Comparison of ENCODE assay signal across 31 mouse cellular contexts in genomic region chr4:115743096-115743495, GRCm38 (mm10). TPM values are rescaled to one million over a fixed set of nuclear protein-coding genes. Genes with fewer than 3 reads are reported as not detected.
A peak's percentile ranks its signal among the peaks of the same experiment; 100 is the strongest.
DNase-seq lines count a peak whose midpoint lies in the region; ATAC-seq and TF ChIP-seq lines count a peak whose summit lies in the region.
"Had no signal": no experiment of that assay in that cellular context is flagged by ENCODE, and none has a peak within 500 bp of the region (broad histone marks: within the 10 kb centered on the region; RNA-seq: fewer than 3 reads in every experiment).

No protein-coding gene starts in this region.

- H3K4me1 ChIP-seq in intestine, embryonic 16.5 days (ENCODE audit: control insufficient read depth, insufficient read depth, low read length), result peaks cover 7% of the 10 kb centered on the region
- peaks cover 7% of the 10 kb centered on the region for H3K4me1 ChIP-seq in intestine, embryonic 15.5 days (replicated peaks)
- H3K4me1 ChIP-seq in small intestine, adult 2 months (ENCODE audit: control insufficient read depth, insufficient read depth, insufficient read length, low read length), result peaks cover 7% of the 10 kb centered on the region

- H3K4me2 ChIP-seq in intestine, embryonic 16.5 days (ENCODE audit: low read depth, low read length), result no peak overlapping the region
- H3K4me2 ChIP-seq in intestine, embryonic 15.5 days (replicated peaks), result no peak overlapping the region
- H3K4me2 ChIP-seq: heart, embryonic 15.5 days; hindbrain, embryonic 12.5 days; kidney, embryonic 15.5 days; liver, embryonic 12.5 days had no signal

- TF ChIP-seq POLR2A in small intestine, adult 2 months (IDR thresholded peaks at IDR 0.05; ENCODE audit: low read depth, low read length), result no peak

- DNase-seq in adrenal gland, adult (ENCODE audit: inconsistent age in 2 of 2, low spot score in 1 of 2), result peak; percentile 29 to 68
- DNase-seq in adrenal gland, postnatal 4 days (ENCODE audit: low spot score in 2 of 2), result no peak
- DNase-seq in adrenal gland, postnatal 25 days, result peak; percentile 2
- no peak for DNase-seq in neural tube, embryonic 10.5 days (ENCODE audit: extremely low spot score, low spot score)
- DNase-seq in thymus, adult 18-20 months, result no peak
- DNase-seq: cerebellum, adult 11-12 months; cerebellum, postnatal 10 days; forebrain, postnatal 0 days; gastrocnemius, postnatal 10 days; kidney, adult 18-20 months; kidney, postnatal 36 days; left cerebral cortex, postnatal 4 days; liver, postnatal 0 days; midbrain, embryonic 14.5 days; right cerebral cortex, postnatal 4 days; thymus, postnatal 25 days had no signal

- no peak for TF ChIP-seq CTCF in small intestine, adult 2 months (IDR thresholded peaks at IDR 0.05; ENCODE audit: extremely low read depth, insufficient read length, insufficient replicate concordance, low read depth, low read length)

- no peak overlapping the region for H3K4me3 ChIP-seq in intestine, embryonic 16.5 days (ENCODE audit: low read length)
- no peak overlapping the region for H3K4me3 ChIP-seq in intestine, embryonic 15.5 days (replicated peaks)
- no peak overlapping the region for H3K4me3 ChIP-seq in small intestine, adult 2 months (ENCODE audit: low read depth, low read length)
- H3K4me3 ChIP-seq: erythroblast, embryonic 14.5 days; heart, embryonic 10.5 days; heart, embryonic 15.5 days; hindbrain, embryonic 12.5 days; kidney, embryonic 15.5 days; layer of hippocampus, adult 2 months; liver, embryonic 12.5 days had no signal

- H3K27ac ChIP-seq in intestine, embryonic 16.5 days (ENCODE audit: low read length), result peak overlapping the region; percentile 41; the same call in 1 of the 2 replicates
- H3K27ac ChIP-seq in intestine, embryonic 15.5 days, result no peak overlapping the region
- peak overlapping the region; percentile 58; the same call in 1 of the 2 replicates for H3K27ac ChIP-seq in small intestine, adult 2 months (ENCODE audit: insufficient read depth, low read depth, low read length)
- H3K27ac ChIP-seq: heart, embryonic 10.5 days; heart, embryonic 15.5 days; hindbrain, embryonic 12.5 days; kidney, embryonic 15.5 days; layer of hippocampus, adult 2 months; liver, embryonic 12.5 days had no signal

- peak; percentile 59; the same call in 1 of the 2 replicates for ATAC-seq in intestine, embryonic 16.5 days
- ATAC-seq in intestine, embryonic 15.5 days, result no peak
- ATAC-seq: activated CD4-positive, CD25-positive, alpha-beta regulatory T cell, adult 4 months; forebrain, postnatal 0 days; liver, embryonic 12.5 days; liver, postnatal 0 days had no signal

- no peak overlapping the region for H3K9ac ChIP-seq in intestine, embryonic 16.5 days (ENCODE audit: low read depth, low read length)
- no peak overlapping the region for H3K9ac ChIP-seq in intestine, embryonic 15.5 days
- H3K9ac ChIP-seq: forebrain, postnatal 0 days; heart, embryonic 15.5 days; hindbrain, embryonic 12.5 days; kidney, embryonic 15.5 days; liver, embryonic 12.5 days; liver, postnatal 0 days had no signal

- WGBS in intestine, embryonic 16.5 days, result 72% methylated on average over 4 of the region's 4 CpGs
- WGBS in intestine, embryonic 15.5 days, result 71% methylated on average over 4 of the region's 4 CpGs
- WGBS in small intestine, adult 2 months, result 35% methylated on average over 4 of the region's 4 CpGs

- no peaks in the 10 kb centered on the region for H3K27me3 ChIP-seq in intestine, embryonic 16.5 days (replicated peaks; ENCODE audit: control insufficient read depth, insufficient read depth, low read length)
- no peaks in the 10 kb centered on the region for H3K27me3 ChIP-seq in intestine, embryonic 15.5 days (replicated peaks)
- H3K27me3 ChIP-seq in small intestine, adult 2 months (ENCODE audit: control insufficient read depth, insufficient read depth, low read length), result no peaks in the 10 kb centered on the region
- H3K27me3 ChIP-seq: heart, embryonic 15.5 days; hindbrain, embryonic 12.5 days; kidney, embryonic 15.5 days; liver, embryonic 12.5 days had no signal

- H3K9me3 ChIP-seq in intestine, embryonic 16.5 days (ENCODE audit: control insufficient read depth, low read length), result no peaks in the 10 kb centered on the region
- no peaks in the 10 kb centered on the region for H3K9me3 ChIP-seq in intestine, embryonic 15.5 days
- H3K9me3 ChIP-seq: heart, embryonic 10.5 days; heart, embryonic 15.5 days; hindbrain, embryonic 12.5 days; kidney, embryonic 15.5 days; liver, embryonic 12.5 days had no signal

- 0 out of 2 replicates have a peak, but pooled peaks cover 4% of the 10 kb centered on the region for H3K36me3 ChIP-seq in intestine, embryonic 16.5 days (ENCODE audit: control insufficient read depth, insufficient read depth, low read length)
- no peaks in the 10 kb centered on the region for H3K36me3 ChIP-seq in intestine, embryonic 15.5 days
- H3K36me3 ChIP-seq in small intestine, adult 2 months (ENCODE audit: control insufficient read depth, insufficient read depth, low read length), result peaks cover 50% of the 10 kb centered on the region

RNA-seq across cellular contexts. Expression of gene Efcab14, which starts 5.6 kb away (rescaled TPM):
- 10 to 100 TPM; 68.1 to 71.2 TPM for total RNA-seq in adrenal gland, postnatal 4 days (2021)
- 32.9 and 33.3 TPM in 2 replicates for polyA plus RNA-seq in intestine, embryonic 16.5 days (2015; fragmentation: Nextera tagmentation; extraction: Ambion mirVana)
- polyA plus RNA-seq in intestine, embryonic 15.5 days (2015; fragmentation: Nextera tagmentation; extraction: Ambion mirVana), result 31.2 and 32.0 TPM in 2 replicates
- total RNA-seq in adrenal gland, postnatal 25 days (2021), result 79.3 and 85.8 TPM in 2 replicates
- polyA plus RNA-seq in small intestine, adult 2 months (2012; rRNA removed), result 20.2 and 40.8 TPM in 2 replicates

RNA-seq across cellular contexts. Expression of gene Tex38, which starts 37.7 kb away (rescaled TPM):
- total RNA-seq in adrenal gland, postnatal 4 days (2021), result 1 to 10 TPM; 2.4 to 2.5 TPM
- 0.23 and 0.34 TPM in 2 replicates for polyA plus RNA-seq in intestine, embryonic 16.5 days (2015; fragmentation: Nextera tagmentation; extraction: Ambion mirVana)
- polyA plus RNA-seq in intestine, embryonic 15.5 days (2015; fragmentation: Nextera tagmentation; extraction: Ambion mirVana), result 0.21 and 0.30 TPM in 2 replicates
- total RNA-seq in adrenal gland, postnatal 25 days (2021), result 2.2 and 3.7 TPM in 2 replicates
- polyA plus RNA-seq in small intestine, adult 2 months (2012; rRNA removed), result not detected in 2 replicates
- total RNA-seq: granulocyte monocyte progenitor cell, adult 5-6 weeks; monocyte, adult 5-6 weeks had no signal
- polyA plus RNA-seq: embryonic facial prominence, embryonic 14.5 days; erythroblast, embryonic 14.5 days; heart, embryonic 15.5 days; hindbrain, embryonic 12.5 days; liver, embryonic 12.5 days; neural tube, embryonic 11.5 days had no signal

RNA-seq across cellular contexts. Expression of gene Atpaf1, which starts 41.5 kb away (rescaled TPM):
- total RNA-seq in adrenal gland, postnatal 4 days (2021), result 10 to 100 TPM; 63.0 to 68.3 TPM
- polyA plus RNA-seq in intestine, embryonic 16.5 days (2015; fragmentation: Nextera tagmentation; extraction: Ambion mirVana), result 47.5 and 52.8 TPM in 2 replicates
- polyA plus RNA-seq in intestine, embryonic 15.5 days (2015; fragmentation: Nextera tagmentation; extraction: Ambion mirVana), result 62.4 and 63.5 TPM in 2 replicates
- 42.4 and 59.4 TPM in 2 replicates for total RNA-seq in adrenal gland, postnatal 25 days (2021)
- polyA plus RNA-seq in small intestine, adult 2 months (2012; rRNA removed), result 42.0 and 60.6 TPM in 2 replicates

Comparison
In these comparisons a context has a peak if more than half of its experiments do, and no peak if none do; other contexts are left out.
1. DNase-seq: peak in adrenal gland, adult (2 of 2) and adrenal gland, postnatal 25 days (single experiment); none in adrenal gland, postnatal 4 days (0 of 2), neural tube, embryonic 10.5 days (single experiment) and thymus, adult 18-20 months (0 of 2).